Mouse (Mus musculus): ENCODE results near the gene Sv2a.
"Not testable (repeated sequence)": the region's sequence is repeated elsewhere in the genome, so short reads cannot be mapped to it uniquely, and the experiment has no call there.

Gene Sv2a

DNA sequence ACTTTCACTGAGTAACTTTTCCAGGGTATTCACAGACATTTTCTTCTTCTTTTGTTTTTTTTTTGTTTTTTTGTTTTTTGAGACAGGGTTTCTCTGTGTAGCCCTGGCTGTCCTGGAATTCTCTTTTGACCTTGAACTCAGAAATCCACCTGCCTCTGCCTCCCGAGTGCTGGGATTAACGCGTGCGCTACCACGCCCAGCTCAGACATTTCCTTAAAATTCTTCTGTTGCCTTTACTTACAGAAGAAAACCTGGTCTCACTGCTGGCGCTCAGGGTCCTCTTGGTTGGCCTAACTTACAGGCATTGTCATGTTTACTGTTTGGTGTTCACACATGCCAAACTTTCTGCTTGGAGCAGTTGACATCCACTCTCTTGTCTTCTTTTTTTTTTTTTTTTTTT lies 5.7 kb upstream of the Sv2a start:
- no peak for DNase-seq

DNA sequence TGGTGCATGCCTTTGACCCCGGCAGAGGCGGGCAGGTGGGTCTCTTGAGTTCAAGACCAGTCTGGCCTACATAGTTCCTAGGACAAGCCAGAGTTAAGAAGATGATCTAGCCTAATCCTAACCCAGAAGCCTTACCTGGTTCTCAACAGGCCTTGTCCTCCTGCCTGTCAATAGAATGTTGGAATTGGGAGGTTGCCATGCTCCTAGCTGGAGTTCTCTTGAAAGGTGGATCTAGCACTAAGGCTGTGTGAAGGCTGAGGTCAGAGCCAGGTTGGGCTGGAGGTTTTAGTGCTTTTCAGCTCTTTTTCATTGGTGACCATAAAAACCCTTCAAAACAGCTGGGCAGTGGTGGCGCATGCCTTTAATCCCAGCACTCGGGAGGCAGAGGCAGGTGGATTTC lies 2.5 kb upstream of the Sv2a start:
- no peak for DNase-seq

DNA sequence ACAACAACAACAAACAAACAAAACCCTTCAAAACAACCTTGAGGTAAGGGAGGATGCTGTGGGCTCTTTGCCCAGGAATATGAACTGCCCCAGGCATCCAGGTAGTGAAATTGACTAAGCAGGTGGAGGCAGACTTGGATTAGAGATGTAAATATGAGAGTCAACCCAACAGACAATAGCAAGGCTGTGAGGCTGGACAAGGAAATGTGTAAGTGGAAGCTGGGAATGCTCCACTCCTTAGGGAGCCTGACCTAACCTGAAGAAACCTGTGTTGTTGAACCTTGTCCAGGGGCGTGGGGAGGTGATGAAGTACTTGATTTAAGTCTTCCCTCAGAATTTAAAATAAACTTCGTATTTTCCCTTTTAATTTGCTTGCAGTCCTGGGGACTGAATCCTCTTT lies 2.0 kb upstream of the Sv2a start:
- DNase-seq, result no peak

DNA sequence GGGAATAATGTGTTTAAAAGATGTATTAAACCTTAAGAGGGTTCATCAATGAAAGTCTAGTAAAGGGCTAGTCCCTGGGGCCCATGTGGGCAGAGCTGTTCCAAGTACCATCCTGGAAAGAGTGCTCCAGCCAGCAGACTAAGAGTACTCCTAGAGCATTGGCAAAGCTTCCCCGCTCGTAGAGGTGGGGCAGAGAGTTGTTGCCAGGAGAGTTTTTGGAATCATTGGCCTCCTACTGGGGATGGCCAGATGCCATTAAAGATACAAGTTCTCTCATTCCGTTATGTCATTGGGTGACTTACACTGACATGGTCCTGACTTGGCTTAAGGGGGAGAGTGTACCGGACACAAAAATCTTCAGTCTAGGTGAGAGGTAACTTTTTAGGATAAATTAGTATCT lies 1.4 kb upstream of the Sv2a start:
- DNase-seq, result no peak

DNA sequence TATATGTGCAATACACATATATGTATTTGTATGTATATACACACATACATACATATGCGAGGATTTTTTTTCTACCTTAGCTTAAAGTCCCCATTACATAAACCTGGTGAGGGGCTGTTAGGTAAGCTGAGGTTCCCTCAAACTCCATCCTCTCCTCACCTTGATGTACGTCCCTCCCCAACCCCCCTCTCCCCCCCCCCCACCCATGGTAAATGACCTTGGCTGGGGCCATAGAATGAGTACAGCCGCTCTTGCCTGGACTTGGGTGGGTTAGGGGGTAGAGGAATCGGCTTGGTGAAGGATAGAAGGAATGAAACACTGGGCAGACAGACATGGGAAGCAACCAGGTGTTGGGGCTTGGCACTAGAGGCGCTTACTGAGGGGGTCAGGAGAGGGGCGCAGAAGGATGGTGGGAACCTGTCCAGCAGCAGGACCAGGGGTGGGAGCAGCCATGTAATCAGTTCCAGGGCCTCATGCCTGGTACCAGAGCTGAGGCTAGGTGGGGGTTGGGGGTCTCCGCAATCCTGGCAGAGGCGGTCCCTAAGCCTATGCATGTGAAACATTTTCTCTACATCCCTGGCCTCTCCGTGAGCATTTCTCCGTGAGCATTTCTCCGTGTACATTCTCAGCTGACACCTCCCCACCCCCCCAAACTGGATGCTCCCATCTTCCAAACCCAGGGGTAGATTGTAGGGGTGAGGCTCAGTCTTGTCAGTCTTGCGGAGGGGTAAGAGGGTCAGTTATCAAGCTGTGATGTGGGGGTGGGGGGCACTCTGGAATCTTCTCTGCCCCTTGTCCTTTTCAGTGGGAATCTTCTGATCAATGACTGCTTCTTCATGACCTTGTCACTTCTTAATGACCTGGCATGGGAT lies 795 bp downstream of the Sv2a start:
- no peak for DNase-seq

DNA sequence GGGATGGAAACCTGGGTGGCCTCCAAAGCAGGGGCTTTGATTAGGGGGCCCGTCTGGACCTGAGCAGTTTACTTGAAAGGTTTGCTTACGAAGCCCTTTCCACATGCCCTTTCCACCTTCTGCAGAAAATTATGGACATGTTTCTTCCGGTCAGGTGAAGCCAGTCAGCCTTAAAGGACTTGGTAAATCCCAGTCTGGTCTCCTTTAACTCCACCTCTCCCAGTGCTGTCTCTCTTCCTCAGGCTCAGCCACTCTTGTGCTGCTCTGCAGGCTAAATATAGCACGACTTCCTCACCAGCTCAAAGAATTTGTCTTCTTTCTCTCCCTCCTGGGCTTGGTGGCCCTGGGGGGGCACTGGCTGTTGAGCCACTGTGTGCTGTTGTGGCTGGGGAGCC lies 1.4 kb downstream of the Sv2a start:
- DNase-seq, result no peak

DNA sequence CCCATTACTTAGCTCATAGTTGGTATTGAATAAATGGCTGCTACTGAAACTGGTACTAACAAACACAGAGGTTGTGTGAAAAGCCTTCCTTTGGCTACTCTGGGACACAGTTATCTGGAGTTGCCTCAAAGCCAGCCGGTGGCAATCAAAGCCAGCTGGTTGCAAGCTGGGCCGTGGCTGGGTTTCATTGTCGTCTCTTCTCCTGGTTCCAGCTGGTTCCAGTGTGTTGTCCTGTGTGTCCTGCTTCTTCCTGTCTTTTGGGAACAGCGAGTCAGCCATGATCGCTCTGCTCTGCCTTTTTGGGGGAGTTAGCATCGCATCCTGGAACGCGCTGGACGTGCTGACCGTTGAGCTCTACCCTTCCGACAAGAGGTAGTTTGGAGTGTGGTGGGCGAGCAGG lies 12.0 kb downstream of the Sv2a start:
- DNase-seq, result no peak

DNA sequence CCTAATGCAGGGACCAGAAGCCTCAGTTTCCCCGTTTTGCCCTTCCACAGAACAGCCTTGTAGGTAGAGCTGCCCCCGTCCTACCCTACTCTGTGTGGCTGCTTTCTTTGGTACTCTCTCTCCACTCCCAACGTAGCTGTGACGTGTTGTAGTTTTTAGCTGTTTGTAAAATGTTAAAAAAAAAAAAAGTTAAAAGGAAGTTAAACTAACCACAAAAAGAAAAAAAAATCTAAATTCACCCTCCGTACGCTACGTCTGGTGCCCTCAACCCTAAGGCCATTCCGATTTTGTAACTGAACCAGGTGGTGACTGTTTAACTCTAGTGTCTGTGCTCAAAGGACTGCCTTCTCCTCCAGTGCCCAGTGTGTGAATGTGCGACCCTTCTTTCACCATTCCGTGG lies 14.0 kb downstream of the Sv2a start:
- no peak for DNase-seq

DNA sequence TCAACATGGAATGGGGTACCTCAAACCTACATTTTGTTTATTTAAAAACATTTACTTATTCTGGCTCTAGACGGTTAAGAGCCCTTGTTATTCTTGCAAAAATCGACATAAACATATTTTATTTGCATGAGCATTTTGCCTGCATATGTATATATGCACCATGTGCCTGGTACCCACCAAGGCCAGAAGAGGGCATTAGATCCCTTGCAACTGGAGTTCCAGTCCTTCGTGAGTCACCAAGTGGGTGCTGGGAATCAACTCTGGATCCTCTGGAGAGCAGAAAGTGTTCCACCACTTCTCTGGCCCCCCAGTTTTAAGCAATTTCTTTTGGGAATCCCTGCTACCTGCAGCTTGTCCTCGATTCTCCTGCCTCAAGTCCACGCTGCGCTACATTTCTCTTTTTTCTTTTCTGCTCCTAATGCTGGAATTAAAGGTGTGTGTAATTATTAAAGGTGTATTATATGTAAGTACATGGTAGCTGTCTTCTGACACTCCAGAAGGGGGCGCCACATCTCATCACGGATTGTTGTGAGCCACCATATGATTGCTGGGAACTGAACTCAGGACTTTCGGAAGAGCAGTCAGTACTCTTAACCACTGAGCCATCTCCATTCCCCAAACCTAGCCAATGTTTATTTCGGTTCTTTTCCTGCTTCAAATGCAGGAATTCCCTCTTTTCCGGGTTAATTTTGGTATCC lies 14.8 kb downstream of the Sv2a start:
- DNase-seq, result no peak

DNA sequence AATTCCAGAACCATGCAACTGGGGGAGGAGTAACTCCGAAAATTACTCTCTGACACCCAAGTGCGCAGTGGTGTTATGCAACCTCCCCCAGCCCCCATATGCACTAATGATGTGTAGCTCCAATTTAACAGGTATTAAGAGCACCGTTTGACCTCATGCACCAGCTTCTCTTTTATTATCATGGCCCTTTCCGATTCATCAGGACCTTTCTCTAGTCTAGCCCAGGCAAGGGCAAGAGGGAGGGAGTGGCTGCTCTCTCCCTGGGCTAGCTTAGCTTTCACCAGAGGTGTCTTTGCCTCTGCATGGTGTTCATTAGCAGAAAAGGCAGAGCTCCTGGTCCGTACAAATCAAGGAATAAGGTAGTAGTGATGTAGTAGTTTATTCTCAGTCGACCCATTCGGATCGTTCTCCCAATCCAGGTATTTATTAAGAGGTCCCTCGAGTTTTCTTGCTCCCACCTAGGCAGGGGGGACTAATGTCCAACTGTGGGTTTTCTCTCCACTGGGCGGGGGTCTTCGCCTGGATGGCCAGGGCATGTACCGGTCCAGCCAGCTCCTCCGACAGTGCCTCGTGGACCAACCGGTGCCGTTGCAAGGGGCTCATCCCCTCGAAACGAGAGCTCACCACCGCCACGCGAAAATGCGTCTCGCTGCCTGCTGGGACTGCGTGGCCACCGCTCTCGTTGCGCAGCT lies 15.6 kb downstream of the Sv2a start:
- no peak for DNase-seq

DNA sequence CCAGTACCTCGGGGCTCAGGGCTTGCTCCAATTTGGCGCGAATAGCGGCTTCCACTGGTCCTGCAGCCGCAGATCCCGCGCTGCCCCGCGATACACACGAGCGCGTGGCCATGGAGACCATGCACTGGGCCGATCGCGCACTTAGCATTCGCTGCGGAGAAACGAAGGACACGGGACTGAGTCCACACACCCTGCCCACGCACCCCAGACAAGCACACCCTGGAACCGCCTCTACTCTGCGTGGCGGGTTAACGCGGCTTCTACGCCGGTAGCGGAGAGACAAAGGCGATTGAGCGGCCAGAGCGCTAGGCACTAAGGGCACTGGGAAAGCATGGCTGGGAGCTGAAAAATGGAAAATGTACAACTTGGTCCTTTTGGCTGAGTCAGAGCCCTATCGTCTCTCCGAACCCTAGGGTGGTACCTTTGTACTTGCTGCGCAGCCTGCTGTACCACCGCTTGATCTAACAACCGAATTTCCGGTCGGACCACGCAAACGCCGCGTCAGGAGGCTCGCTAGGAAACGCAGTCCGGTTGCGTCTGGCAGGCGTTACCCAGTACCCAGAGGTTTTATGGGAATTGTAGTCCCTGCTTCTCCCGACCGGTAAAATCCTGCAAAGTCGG lies 16.3 kb downstream of the Sv2a start:
- DNase-seq, result peak; percentile 88

DNA sequence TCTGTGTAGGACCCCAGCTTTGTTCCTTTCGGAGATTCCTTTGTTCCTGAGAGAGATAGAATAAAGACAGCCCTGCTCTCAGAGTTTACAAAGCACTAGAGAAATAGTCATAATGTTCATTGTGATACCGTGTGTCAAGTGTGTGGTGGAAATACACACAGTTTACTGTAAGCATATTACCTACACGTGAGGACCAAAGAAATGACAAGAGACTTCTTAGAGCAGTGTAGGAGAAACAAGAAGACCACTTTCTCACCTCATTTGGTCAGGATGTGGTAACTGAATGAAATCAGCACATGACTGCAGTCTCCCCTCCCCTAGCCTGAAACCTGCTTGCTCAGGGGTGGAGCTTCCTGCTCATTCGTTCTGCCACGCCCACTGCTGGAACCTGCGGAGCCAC lies 17.2 kb downstream of the Sv2a start:
- DNase-seq, result peak; percentile 22

DNA sequence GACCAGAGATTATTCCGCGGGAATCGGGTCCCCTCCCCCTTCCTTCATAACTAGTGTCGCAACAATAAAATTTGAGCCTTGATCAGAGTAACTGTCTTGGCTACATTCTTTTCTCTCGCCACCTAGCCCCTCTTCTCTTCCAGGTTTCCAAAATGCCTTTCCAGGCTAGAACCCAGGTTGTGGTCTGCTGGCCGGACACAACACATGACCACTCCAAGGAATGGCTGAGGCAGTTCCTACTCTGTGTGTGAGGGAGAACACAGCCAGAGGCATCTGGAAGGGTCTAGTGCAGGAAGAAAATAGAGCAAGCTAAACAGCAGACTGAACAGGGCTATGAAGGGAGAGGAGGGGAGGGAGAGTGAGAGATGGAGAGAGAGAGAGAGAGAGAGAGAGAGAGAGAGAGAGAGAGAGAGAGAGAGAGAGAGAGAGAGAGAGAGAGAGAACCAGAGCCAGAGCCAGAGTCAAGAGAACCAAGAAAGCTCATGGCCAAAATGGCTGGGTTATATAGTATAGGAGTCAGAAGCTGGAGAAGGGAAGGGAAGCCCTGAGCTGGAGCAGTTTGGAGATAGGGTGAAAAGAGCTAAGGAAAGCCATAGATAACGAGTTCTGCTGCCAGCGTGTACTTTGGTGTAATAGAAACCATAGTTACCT lies 17.8 kb downstream of the Sv2a start:
- not testable (repeated sequence) for DNase-seq

DNA sequence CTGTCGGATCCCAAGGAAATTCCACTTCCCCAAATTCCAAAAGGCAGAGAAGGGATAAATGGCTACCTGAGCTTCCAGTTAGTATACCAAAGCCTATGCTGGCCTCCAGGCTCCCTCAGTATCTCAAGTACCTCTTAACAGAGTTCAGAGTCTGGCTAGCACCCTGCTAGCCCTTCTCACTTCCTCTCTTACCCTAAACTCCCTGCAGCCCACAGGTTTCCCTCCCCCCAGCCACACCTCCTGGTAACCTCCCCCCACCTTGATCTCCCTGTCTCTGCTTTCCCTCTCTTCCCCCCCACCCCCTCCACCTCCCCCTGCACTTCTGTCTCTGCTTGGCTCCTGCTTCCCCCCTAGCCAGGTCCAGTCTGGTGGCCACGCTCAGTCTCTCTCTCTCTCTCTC lies 18.8 kb downstream of the Sv2a start:
- no peak for DNase-seq

DNA sequence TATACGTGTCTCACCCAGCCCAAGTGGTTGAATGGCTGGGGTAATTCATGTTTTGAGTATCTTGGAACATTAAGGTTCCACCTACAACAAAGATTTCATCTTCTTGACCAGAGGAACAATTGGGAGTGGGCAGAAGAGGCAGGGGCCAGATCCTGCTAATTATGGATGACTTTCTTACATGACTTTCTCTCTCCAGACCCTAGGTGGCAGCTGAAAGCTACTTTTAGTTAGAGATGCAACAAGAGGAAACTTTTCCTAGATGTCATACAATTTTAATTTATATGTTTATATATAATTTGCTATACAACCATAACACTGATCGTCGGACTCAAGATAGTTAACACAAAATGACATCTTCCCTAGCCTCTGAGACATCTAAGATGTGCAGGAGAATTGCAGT lies 26.9 kb downstream of the Sv2a start:
- no peak for DNase-seq

DNA sequence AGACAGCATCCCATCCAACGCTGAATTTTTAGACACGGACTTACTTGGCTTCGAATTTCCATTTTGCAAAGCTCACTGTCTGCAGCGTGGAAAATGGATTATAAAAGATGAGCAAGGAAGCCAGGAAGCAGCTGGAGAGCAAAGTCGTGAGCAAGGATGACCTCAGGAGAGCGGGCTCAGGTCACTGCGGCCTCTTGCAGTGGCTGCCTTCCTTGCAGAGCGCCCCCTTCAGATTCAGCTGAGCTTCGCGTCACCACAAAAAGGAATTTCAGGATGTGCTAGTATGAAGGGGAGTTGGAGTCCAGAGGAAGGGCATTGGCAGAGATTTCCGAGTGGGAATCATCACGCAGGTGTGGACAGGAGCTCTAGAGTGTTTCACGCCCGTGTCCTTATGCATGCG lies 28.3 kb downstream of the Sv2a start:
- peak; percentile 23 for DNase-seq

DNA sequence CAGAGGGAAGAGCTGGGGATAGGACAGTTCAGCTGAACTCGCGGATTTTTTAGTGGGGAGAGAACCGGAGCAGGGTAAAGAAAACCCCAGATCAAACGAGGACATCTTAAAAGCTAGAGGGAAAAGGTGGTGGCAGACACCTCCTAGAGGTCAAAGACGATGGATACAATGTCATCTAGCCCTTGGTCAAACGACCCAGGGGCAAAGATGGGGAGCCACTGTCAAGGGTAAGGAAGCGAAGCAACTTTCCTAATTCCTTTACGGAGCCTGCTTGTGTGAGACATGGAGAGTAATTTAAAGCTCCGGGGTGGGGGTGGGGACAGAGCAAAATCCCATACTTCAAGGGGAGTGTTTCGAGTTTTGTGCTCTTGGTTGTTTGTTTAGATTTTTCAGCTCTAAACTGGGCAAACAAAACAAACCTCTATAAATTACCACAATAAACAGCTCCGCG lies 38.3 kb downstream of the Sv2a start:
- DNase-seq, result peak; percentile 58

DNA sequence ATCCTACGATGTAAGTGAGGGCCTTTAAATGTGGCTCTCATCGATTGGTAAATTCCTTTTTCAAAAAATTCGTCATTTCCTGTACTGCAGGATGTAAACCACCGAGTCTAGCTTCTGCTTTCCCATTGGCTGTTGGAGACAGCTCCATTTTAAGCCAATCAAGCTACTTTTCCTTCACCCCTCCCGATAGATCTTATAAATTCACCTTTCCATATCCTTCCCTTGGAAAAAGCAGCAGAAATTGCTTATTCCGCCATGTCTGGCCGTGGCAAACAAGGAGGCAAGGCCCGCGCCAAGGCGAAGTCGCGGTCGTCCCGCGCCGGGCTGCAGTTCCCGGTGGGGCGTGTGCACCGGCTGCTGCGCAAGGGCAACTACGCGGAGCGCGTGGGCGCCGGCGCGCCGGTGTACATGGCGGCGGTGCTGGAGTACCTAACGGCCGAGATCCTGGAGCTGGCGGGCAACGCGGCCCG lies 38.7 kb downstream of the Sv2a start, which contains the start of the genes Bola1 and Hist2h2ab:
Bola1 (minus strand) TSS at position 49 of the 470 bp plus-strand sequence.
Hist2h2ab (plus strand) TSS at position 205 of the 470 bp plus-strand sequence.
- DNase-seq, result peak; percentile 86

DNA sequence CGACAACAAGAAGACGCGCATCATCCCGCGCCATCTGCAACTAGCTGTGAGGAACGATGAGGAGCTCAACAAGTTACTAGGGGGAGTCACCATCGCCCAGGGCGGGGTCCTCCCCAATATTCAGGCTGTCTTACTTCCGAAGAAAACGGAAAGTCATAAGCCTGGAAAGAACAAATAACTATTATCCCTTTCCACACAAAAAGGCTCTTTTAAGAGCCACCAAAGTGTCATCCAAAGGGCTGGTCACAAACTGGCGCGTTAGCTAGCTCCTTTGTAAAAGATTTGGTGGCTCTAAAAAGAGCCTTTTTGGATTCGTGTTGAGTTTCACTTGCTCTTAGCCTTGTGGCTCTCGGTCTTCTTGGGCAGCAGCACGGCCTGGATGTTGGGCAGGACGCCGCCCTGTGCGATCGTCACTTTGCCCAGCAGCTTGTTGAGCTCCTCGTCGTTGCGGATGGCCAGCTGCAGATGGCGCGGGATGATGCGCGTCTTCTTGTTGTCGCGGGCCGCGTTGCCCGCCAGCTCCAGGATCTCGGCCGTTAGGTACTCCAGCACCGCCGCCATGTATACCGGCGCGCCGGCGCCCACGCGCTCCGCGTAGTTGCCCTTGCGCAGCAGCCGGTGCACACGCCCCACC lies 39.3 kb downstream of the Sv2a start:
- not testable (repeated sequence) for DNase-seq

DNA sequence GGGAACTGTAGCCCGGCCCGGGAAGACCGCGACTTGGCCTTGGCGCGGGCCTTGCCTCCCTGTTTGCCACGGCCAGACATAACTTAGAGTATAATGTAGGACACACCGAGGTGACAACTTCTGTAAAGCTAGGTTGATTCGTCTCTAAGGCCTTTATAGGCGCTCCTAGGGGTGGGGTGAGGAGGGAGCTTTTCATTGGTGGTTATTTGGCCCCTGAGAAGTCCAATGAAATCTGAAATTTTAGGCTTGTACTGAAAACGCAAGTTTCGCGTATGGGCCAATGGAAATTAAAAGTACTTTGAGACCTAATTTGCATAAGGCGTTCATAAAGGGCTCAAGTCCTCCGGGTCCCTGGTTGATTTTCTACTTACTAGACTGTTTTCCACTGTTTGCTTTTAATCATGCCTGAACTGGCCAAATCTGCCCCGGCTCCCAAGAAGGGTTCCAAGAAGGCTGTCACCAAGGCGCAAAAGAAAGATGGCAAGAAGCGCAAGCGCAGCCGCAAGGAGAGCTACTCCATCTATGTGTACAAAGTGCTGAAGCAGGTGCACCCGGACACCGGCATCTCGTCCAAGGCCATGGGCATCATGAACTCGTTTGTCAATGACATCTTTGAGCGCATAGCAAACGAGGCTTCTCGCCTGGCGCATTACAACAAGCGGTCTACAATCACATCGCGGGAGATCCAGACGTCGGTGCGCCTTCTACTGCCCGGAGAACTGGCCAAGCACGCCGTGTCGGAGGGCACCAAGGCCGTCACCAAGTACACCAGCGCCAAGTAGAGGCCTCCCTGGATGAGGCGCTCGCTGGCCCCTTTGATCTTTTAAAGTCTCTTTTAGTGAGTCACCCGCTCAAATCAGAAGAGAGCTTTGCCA lies 40.1 kb downstream of the Sv2a start, which contains the start of the genes Hist2h2ac and Hist2h2be:
Hist2h2ac (minus strand) TSS at position 116 of the 875 bp plus-strand sequence.
Hist2h2be (plus strand) TSS at position 355 of the 875 bp plus-strand sequence.
- DNase-seq, result peak; percentile 91

DNA sequence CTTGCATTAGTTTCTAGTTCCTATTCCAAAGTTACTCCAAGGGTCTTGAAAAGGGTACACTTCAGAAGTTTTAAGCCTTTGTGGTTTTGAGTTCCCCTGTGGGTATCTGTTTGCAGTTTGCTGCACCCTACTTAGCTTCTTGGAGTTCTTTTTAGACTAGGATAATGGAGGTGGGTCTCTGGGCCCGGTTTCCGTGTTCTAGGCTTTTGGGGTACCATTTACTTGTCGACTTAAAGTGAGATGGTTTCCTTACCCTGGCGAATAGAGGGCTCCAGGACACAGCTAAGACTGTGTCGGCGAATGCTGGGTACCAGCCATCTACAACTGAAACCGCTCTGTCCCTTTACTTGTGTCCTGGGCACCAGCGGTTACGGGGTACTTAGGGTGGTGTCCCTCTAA lies 40.7 kb downstream of the Sv2a start:
- DNase-seq, result peak; percentile 21
